Mouse (Mus musculus) right cerebral cortex, postnatal 25 days (tissue): ENCODE measurements at regions not wholly inside any gene's neighbourhood (a gene's known extent, or its start where the extent isn't known, plus 50 kb on each side); places are given as distances from the start of the nearest gene placed in this dataset.

Experiments
- DNase-seq: peaks from one replicate; pipeline ENCODE4 v3.0.0; 2022

DNA sequence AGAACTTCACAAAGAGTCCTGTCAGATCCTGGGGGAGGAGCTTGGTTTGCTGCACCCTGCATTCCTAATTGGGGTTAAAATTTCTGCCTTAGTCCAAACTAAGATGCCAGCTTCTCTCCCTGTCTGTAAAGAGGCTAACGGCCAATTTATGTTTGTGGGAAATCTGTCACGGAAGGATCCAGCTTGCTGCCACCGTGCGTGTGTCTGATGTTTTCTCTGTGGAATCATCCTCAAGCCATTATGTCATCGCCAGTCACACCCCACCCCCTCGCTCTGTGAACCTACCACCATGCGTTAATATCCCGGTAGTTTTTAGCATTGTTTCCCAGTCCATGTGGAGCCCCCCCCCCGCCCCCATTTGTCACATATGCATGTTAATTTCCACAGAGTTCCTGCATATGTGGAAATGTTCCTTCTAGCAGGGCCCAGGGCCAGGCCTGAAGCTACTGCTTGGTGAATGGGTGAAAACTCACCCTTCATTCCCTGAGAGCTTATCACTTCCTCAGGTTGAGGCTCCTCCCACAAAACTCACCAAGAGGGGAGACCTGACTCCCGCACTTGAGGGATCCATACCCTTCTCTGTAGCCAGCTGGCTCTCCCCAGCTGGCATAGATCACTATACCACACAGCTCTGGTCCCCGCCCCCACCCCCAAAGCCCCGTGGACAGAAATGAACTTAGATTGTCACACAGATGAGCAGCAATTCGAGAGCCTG is 233.4 kb downstream of the Bcl11b start:
- no peak for DNase-seq

DNA sequence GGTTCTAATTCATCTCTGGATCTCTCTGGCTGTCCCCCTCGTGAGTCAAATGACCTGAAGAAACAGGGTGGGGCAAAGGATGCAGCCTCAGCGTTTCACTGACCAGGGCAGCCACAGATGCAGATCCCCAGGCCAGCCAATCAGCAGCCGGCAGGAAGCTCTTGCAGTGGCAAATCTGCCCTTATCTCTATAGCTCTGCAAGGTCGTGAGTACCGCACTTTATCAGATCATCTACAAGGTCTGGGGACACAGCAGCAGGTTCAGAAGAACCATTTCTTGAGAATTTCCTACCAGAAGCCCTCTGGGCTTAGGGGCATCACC is 232.9 kb downstream of the Bcl11b start:
- DNase-seq: no peak

DNA sequence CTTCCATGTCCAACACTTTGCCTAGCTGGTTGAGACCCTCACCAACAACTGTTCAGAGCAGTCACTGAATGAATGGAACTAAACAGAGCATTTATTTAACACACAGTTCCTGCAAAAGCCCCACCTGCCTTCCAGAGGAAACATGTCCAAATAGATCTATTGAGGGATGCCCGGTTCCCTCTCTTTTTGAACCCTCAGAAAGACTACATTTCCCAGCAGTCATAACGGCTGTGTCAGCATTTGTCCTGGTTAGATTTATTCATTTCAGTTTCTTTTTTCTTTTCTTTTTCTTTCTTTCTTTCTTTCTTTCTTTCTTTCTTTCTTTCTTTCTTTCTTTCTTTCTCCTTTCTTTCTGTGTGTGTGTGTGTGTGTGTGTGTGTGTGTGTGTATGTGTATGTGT is 232.1 kb downstream of the Bcl11b start:
- DNase-seq: no peak

DNA sequence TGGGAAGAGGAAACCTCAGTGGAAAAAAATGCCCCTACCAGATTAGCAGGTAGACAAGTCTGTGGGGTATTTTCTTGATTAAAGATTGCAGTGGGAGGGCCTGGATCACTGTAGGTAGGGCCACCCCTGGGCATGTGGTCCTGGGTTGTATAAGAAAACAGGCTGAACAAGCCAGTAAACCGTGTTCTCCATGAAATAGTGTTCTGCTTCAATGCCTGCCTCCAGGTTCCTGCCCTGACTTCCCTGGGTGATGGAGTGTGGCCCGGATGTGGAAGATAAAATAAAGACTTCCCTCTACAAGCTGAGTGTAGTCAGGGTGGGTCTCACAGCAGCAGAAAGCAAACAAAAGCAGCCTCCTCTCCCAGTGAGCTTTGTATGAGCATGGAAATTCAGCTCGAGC is 231.6 kb downstream of the Bcl11b start:
- DNase-seq: no peak

DNA sequence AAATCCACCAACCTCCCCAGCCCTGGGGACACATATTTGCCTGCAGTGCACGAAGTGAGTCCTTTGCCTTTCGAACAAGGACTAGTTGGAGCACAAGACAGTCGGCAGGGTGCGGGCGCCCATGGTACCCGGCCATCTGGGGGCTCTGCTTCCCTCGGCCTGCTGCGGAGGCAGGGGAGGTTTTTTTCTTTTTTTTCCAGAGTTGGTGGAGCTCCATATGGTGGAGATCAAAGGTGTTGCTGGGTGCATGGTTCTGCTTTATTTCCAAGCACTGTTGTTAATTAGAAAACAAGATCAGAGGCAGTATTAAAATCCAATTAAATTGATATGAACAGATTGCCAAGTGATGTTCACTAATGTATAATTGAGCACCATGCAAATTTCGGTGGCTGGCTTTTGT is 225.4 kb downstream of the Bcl11b start:
- DNase-seq: no peak

DNA sequence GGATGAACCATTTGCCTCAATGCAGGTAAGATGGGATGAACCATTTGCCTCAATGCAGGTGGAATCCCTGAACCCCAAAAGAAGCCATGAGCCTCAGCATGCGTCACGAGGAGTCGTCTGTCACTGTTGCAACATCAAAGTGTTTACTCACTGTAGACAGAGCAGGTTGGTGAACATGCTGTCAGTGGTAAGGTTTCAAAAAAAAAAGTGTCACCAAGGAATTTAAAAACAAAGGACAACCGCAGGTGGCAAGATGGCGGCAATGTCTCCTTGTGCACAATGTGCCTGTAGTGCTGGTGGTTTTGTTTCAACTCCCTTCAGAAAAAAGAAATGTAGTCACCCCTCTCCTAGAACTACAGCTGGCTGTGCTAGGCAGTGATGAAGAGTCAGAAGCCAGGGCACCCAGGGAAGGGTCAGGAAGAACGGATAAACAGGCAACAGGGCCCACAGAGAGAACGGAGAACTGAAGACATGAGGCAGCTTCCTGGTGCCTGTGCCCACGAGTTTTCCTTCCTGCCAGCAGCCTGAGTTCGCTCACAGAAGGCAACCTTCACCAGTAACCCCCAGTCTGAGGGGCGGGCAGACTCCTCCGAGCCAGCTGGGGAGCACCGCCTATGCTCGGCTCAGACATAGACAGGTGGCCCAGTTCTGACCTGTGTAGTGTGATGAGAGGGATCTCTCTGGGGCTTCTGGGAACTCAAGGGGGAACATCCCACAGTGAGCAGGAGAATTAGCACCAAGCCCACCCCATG is 223.9 kb downstream of the Bcl11b start:
- no peak for DNase-seq

DNA sequence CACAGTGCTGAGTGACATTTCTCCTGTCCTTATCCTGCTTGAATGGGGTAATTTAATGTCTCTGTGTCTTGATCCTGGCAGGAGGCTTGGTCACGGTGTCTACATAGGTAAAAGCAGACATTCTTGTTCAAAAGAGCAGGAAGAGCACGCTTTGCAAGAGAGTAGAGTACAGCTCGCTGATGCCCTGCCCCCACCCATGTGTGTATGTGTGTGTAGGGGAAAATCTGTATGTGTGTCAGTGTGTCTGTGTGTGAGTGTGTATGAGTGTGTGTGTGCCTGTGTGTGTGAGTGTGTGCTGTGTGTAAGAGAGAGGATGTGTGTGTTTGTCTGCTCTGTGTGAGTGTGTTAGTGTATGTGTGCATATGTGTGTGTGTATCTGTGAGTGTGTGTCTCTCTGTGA is 221.3 kb downstream of the Bcl11b start:
- no peak for DNase-seq

DNA sequence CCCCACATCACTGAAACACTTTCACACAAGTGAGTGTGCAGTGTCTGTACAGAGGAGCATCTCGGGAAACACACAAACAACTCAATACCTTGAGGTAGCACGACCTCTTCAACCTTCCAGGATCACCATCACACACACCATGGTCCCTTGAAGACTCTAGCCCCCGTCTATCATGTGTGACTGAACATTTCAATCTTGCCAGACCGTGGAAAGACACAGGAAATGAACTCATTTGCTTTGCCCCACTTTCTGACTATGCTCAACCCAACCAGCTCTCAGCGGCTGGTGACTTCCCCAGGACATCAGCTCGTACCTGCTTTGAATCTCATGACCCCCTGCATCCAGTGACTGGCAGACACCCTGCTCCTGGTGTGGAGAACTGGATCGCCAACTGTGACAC is 219.6 kb downstream of the Bcl11b start:
- DNase-seq: no peak

DNA sequence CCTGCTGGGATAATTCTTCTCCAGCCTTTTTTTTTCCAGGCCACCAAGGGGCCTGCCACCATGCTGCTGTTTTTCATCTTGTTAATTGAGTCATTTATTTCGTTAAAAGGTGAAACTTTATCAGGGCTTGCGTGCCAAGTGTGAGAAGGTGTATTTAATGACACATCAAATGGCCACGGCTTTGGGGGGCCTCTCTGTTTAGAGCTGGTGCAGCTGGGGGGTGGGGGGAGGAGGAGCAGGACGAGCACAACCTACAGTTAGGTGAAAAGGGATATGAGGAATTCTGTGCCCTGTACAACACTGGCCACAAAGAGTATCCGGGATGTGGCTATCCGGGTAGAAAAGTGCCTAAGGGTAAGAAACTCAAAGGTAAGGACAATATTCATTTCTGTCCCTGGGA is 213.6 kb downstream of the Bcl11b start:
- DNase-seq: no peak

DNA sequence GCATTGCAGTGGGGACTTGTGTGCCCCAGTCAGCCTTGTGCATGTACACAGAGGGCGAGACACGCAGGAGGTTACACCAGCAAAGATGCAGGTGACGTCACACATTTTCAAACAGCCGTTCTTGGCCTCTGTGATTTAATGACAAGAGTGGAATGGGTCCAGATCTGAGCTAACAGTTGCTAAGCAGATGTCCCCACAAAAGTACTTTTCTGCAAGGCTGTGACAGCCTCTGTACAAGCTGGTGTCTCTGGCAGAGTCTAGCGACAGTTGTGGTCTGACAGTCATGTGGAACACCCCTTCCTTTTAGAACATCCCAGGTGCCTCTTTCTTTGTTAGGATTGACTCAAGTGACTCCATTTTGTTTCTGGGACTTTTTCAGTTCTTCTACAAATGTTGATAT is 203.1 kb downstream of the Bcl11b start:
- no peak for DNase-seq

DNA sequence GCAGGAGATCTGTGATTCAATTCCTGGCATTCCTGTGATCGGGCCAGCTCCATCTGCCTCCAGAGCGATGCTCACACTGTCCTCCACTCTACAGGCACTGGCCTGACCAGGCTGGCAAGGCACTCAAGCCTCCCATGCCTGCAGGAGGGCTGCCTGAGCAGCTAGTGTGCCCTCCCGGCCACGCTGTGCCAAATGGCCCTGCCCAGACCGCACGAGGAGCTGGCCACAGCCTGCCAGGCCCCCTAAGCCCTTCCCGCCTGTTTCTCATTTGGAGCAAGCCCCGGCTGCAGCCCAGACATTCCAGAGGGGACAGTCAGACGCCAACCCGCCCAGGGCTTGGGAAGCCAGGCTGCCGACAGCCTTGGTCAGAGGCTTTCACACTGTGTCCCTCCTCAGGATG is 195.8 kb downstream of the Bcl11b start:
- DNase-seq: no peak

DNA sequence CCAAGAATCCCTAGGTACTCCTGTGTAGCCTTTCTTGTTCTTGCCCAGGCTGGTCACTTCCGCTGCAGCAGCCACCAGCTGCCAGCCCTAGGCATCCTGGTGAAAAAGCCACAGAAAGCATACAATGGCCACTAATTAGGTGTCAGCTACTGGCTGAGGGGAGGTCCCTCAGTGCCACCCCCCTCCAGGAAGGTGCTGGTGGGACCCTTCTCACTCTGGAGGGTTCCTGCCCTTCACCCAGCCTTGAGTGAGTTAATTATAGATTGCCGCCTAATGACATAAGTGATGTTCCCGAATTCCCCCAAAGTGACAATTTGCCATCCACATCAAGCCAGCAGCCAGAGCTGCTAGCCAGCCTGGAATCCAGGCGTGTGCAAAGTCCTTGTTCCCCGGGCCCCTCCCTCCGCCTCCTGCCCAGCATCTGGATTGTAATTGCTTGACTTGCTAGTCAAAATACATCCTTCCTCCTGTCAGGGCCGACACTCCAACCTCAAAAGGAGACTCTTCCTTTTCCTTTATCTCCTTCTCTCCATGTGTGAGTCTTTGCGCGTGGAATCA is 195.2 kb downstream of the Bcl11b start:
- DNase-seq: no peak

DNA sequence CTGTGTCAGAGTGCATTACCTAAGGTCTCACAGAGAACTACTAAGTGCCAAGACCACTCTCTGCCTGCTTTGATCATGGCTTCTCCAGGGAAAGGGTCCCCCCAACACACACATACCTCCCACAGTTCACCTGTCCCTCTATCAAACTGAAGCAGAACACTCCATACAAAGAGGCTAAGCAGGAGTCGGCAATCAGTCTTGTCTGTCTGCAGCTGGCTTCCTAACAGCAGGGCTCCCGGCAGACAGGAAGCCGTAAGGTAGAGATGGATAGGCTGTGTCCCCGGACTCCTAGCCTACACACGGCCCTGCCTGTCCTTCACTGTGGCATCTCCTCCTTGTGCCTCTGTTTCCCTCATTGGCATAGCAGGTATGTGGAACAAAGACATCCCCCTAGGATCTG is 192.2 kb downstream of the Bcl11b start:
- DNase-seq: no peak

DNA sequence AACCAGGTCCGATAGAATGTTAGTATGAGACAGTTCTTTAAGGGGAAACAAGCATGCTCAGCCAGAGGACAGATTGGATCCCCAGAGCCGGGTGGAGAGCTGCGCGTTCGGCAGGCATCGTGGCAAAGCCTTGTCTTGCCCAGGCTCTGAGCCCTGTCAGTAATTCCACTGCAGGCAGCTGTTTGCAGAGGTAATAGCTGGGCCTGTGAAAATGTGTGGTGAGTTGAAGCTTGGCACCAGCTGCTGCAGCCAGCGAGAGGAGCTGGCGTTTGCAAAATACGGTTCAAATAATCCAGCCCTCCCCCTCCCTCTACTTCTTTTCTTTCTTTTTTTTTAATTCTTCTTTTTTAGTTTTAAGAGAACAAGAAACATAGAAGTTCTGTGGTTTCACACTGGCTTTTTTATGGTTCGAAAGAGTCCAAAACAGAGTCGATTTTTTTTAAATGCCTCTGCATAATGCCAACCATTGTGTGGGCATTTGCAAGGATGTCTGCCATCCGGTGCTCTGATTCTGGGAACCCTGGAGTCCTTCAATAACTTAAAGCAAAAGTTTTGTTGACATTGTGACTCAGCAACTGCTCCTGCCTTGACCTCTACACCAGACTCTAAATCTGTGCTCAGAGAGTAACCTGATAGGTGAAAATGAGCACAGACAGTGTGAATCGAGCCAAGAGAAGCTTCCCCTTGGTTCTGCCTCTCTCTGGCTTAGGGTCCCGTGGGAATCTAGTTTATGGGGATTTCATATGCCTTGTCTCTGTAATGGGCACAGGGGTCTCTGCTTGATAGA is 190.7 kb downstream of the Bcl11b start:
- peak; percentile 14 for DNase-seq

DNA sequence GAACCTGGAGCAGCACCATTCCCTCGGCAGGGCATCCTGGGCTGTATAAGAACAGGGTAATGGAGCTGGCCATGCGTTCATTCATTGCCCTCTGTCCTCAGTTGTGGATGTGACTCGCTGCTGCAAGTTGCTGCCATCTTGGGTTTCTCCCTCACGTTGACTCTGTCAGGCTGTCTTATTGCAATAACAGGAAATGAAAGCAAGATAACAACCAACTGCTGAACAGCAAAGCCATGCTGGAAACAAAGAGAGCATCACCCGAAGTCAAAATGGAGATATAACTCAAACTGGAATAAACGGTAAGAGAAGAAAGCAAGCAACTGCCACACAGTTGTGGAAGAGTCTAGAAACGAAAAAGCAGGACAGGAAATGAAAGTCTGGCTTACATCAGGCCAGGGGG is 188.5 kb downstream of the Bcl11b start:
- DNase-seq: no peak

DNA sequence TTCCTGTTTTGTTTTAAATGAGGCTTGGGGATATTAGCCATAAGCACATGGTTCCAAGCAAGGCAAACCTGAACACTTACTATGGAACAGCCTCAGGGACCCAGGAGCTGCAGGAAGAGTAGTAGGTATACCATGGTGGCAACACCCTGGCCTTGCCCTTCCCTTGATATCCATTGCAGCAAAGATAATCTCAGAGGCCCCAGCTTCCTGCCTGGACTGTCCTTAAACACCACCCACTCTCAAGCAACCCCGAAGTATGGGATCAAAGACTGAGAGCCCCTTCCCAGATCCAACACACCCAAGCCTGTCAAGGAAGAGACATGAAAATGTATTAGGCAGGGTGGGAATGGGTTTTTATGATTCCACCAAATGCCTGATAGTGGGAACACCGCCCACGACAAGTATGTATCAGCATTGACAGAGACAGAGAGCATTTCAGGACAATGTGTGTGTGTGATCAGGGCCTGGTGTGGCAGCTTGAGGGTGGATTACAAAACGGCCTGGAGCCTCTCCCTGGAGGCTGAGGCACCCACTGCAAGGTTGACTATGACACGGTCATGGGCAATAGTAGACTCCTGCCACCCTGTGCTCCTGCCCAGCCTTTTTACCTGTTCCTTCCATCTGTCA is 179.5 kb downstream of the Bcl11b start:
- no peak for DNase-seq

DNA sequence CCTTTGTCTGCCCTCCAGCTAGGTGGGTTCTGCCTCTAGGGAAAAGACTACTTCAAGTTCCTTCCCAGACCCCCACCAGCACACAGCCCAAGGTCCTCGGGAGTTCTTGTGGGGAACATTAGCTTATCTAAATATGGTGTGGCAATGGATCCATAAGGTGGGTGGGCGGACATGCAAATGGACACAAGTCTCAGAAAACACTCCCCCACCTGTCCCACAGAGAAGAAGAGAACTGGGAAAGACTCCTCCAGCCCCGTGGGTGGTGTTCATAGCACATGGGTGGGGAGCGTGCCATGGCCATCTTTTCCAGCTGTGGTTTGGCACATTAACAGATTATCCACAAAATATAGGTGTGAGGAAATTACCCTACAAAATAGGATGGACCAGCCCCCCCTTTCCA is 177.5 kb downstream of the Bcl11b start:
- DNase-seq: no peak

DNA sequence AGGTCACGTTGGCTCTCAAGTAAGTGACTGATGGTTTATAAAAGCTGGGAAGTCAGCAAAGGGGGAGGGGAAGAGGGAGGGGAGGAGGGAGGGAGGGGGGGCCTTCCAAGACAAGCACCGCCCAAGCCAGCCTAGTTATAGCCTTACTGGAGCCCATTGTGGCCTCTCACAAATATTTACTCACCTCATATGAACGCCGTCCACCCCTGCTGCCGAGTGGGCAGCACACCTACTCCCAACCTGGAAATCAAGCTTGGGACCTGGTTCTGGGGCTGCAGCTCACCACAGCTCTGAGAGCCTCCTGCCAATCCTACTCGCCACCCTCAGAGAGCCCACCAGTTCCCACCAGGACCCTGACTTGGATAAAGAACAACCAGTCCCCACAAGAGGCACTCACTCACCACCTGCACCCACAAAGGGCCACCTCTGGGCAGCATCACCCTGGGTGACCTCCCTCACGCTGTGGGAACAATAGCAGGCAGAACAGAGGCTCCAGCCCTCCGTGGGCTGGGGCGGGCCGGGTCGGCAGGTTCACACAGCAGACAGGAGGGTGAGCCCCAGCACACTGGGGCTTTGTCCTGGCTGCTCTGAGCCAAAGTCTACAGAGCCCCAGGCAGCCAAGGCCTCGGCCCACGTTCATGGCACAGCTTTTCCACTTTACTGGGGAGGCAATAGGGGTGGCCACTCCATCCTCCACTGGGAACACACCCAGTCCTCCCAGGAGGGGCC is 171.8 kb downstream of the Bcl11b start:
- DNase-seq: no peak

DNA sequence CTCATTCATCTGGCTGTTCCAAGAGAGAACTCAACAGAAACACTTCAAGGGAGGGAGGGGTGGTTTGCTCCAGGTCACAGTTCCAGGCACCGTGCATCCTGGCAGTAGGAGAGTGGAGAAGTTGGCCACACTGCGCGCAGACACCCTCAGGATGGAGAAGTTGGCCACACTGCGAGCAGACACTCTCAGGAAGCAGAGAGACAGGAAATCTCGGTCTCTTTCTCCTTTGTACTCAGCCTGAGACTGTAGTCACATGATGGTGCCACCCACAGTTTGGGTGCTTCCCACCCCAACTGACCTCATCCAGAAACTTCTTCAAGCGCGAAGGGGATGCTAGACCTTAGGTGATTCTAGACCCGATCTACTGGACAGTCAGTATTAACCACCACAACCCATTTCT is 170.4 kb downstream of the Bcl11b start:
- DNase-seq: no peak

DNA sequence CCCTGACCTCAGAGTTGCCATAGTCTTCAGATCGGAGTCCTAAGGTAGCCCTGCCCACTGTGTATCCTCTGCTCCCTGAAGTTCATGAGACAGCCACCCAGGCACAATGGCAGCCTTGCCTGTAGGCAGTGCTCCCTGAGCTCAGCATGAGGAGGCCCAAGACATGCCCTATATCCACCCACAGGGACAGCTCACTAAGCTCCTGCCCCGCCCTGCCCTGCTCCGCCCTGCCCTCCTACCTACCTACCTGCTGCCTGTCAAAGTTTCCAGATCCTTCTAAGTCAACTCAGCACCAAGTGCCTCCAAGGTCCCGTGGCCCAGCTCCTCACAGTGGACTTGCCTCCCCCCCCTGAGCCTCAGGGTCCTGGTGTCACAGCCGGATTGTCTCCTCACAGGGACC is 168.9 kb downstream of the Bcl11b start:
- no peak for DNase-seq

DNA sequence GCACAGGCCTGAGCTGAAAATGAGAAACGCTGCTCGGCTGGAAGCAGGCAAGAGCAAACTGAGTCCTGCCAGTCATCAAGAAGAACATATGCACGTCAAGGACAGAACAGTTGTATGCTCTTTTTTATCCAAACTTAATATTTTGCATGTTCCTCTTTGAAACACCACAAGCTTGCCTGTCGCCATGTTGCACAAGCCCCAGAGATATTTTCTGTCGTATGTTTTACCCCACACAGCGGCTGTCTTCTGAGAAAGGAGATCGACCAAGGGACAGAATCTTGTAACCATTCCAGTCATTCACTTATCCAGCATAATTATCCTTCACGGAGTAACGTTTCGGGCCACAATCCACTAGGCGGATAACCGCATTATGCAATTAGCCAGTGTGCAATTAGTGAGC is 165.7 kb downstream of the Bcl11b start:
- DNase-seq: no peak

DNA sequence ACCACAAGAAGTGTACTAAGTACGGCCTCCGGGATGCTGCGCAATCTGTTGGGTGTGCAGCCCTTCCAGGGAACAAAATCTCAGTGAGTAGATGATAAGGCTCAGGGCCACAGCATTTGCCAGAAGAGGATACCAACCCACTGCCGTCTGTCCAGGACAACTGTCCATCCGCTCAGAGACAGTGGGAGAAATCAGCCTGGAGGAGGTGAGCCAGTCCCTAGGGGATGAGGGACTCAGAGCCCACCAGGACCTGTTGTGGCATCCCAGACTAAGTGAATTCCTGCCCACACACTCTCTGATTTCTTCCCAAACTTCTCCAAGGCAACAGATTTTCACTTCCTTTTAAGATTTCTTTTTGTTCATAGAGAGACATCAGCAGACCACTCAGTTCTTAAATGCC is 158.8 kb downstream of the Bcl11b start:
- peak; percentile 14 for DNase-seq

DNA sequence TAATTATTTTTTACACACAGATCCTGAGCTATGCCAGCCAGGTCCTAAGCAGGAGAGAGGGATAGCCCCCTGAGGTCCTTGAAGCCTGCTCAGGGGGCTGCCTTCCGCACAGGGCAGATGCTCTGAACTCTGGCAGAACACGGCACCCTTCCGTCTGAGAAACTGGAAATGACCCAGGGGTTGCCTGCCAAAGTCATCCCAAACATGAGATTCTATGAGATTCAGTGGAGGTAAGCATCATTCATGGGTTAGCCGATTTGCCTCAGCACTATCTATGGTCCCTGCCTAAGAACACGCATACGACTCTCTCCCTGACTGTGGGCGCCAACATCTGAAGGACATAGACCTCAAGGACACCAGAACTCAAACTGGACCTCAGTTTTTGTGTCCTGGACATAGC is 152.8 kb downstream of the Bcl11b start:
- no peak for DNase-seq
